Mouse (Mus musculus) erythroblast, embryonic 14.5 days (primary cell): ENCODE measurements around the gene Ppp1r27.

Experiments used
- GATA1 ChIP-seq: IDR thresholded peaks from 2 replicates; pipeline ENCODE4 v1.6.1; 2012; ENCODE audit warnings: low read length, inconsistent platforms, mixed read lengths
- TAL1 ChIP-seq: IDR thresholded peaks from 3 replicates; pipeline ENCODE4 v1.6.1; 2012; ENCODE audit warnings: low read length, inconsistent platforms, mixed read lengths

GRCm38 (mm10) chr11:120575046-120575445, 24.1 kb upstream of the Ppp1r27 start:
- TF ChIP-seq GATA1: no peak
- no peak for TF ChIP-seq TAL1
